Mouse (Mus musculus) liver, postnatal 0 days (tissue): ENCODE data around the gene Fam151b.

ENCODE experiments used
- CTCF ChIP-seq: sonication (generic); IDR thresholded peaks from 2 replicates; pipeline ENCODE4 v1.5.1; 2016; ENCODE audit warnings: antibody characterized with exemption, low read depth
- EP300 ChIP-seq: IDR thresholded peaks from 2 replicates; pipeline ENCODE4 v1.6.1; 2016; ENCODE audit warnings: antibody characterized with exemption, low read depth, mild to moderate bottlenecking

- no peak for TF ChIP-seq EP300
- no peak for TF ChIP-seq CTCF
Observed at GRCm38 (mm10) chr13:92464698-92465097, 19.1 kb downstream of the Fam151b start.
